Mouse (Mus musculus) G1E (cell line): ENCODE measurements around the gene Best2.

Experiments
- CTCF ChIP-seq: IDR thresholded peaks from 2 replicates; pipeline ENCODE4 v1.5.1; 2012; ENCODE audit warnings: low read depth, low read length, inconsistent platforms, mixed read lengths
- GATA1 ChIP-seq: IDR thresholded peaks from 2 replicates; pipeline ENCODE4 v1.6.1; 2012; ENCODE audit warnings: borderline replicate concordance, low read length, inconsistent platforms, mixed read lengths
- POLR2AphosphoS5 ChIP-seq: IDR thresholded peaks from 2 replicates; pipeline ENCODE4 v1.6.1; 2012; ENCODE audit warnings: low read depth, low read length, inconsistent platforms; ENCODE audit not compliant: insufficient replicate concordance

DNA sequence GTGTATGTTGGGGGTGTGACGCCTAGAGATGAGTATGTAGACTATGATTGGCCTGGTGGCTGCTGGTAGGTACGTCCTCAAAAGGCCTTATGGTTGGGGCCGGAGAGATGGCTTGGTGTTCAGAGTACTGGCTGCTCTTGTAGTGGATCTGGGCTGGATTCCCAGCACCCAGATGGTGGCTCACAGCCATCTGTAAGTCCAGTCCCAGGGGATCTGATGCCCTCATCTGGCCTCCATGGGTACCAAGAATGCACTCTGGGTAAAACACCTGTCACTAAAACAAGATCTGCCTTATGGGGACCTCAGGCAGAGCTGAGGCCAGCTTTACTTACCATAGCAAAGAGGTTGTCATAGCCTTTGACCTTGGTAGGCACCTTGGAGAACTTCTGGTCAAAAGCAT lies 9.5 kb upstream of the Best2 start:
- TF ChIP-seq CTCF (no peak), POLR2AphosphoS5 (no peak), GATA1 (no peak)
